Mouse (Mus musculus) liver, embryonic 13.5 days (tissue): ENCODE data around the gene Slc16a9. TPM values are rescaled to one million over a fixed set of nuclear protein-coding genes. Genes with fewer than 3 reads are reported as not detected.

Experiments
- ATAC-seq: fragments of 200-750 bp; cut with Nextera tagmentation; 2 replicates; pipeline ENCODE4 v1.8.0; 2017; ENCODE audit warnings: low read depth, mild to moderate bottlenecking, moderate number of reproducible peaks, moderate library complexity
- DNase-seq: peaks from one replicate; pipeline ENCODE4 v3.0.0; 2022
- H3K27ac ChIP-seq: fragments of 300-500 bp; sonication (generic); 2 replicates; pipeline ENCODE4 v1.5.1; 2015; ENCODE audit warnings: moderate library complexity, mild to moderate bottlenecking, inconsistent platforms
- H3K27me3 ChIP-seq: fragments of 300-500 bp; sonication (generic); 2 replicates; pipeline ENCODE4 v1.6.1; 2015; ENCODE audit warnings: mild to moderate bottlenecking, inconsistent platforms
- H3K36me3 ChIP-seq: fragments of 300-500 bp; sonication (generic); 2 replicates; pipeline ENCODE4 v1.6.1; 2015; ENCODE audit warnings: mild to moderate bottlenecking, inconsistent platforms
- H3K4me1 ChIP-seq: fragments of 300-500 bp; sonication (generic); replicated peaks from 2 replicates; pipeline ENCODE4 v1.6.1; 2015; ENCODE audit warnings: inconsistent platforms
- H3K4me2 ChIP-seq: fragments of 300-500 bp; sonication (generic); 2 replicates; pipeline ENCODE4 v1.6.1; 2015; ENCODE audit warnings: inconsistent platforms, mild to moderate bottlenecking, moderate library complexity
- H3K4me3 ChIP-seq: fragments of 300-500 bp; sonication (generic); replicated peaks from 2 replicates; pipeline ENCODE4 v1.5.1; 2015; ENCODE audit warnings: mild to moderate bottlenecking, inconsistent platforms
- H3K9ac ChIP-seq: fragments of 300-500 bp; sonication (generic); 2 replicates; pipeline ENCODE4 v1.6.1; 2015; ENCODE audit warnings: mild to moderate bottlenecking, inconsistent platforms
- H3K9me3 ChIP-seq: fragments of 300-500 bp; sonication (generic); replicated peaks from 2 replicates; pipeline ENCODE4 v1.6.1; 2016; ENCODE audit warnings: inconsistent platforms
- WGBS: fragments of 180-500 bp; shearing (Covaris S2); methylation state at CpG from one replicate; pipeline ENCODE4 v1.1.7; 2015; ENCODE audit not compliant: insufficient replicate concordance; 5-methylcytosine and 5-hydroxymethylcytosine counted together
- polyA plus RNA-seq: library from polyadenylated mRNA; unstranded; fragments of >200 nt; fragmentation: Nextera tagmentation; extraction: Ambion mirVana; gene quantifications from 2 replicates; pipeline ENCODE4 v1.2.1, GENCODE M21; 2015

The Slc16a9 gene
- polyA plus RNA-seq, result 0.45 and 0.50 TPM in 2 replicates

- H3K27me3 ChIP-seq, result peaks cover 45% of the 10 kb centered on the region
- no peaks in the 10 kb centered on the region for H3K9me3 ChIP-seq
- H3K4me3 ChIP-seq, result peak within 1 kb of the TSS; percentile 54
- H3K4me2 ChIP-seq, result peak within 1 kb of the TSS; percentile 66
- no peaks in the 10 kb centered on the region for H3K36me3 ChIP-seq
- H3K27ac ChIP-seq, result no peak within 1 kb of the TSS
- 0 out of 2 replicates have a peak, but pooled peaks cover 4% of the 10 kb centered on the region for H3K4me1 ChIP-seq
- whole genome bisulfite sequencing, result under 1% methylated on average over 54 of the region's 54 CpGs
- DNase-seq (no peak), ATAC-seq (peak; percentile 57)
- H3K9ac ChIP-seq, result 0 out of 2 replicates have a peak within 1 kb of the TSS, but pooled peaks have one; percentile 22
Measured at GRCm38 (mm10) chr10:70244921-70245558, at the start of gene Slc16a9. Slc16a9 (plus strand) TSS chr10:70245100.

DNA sequence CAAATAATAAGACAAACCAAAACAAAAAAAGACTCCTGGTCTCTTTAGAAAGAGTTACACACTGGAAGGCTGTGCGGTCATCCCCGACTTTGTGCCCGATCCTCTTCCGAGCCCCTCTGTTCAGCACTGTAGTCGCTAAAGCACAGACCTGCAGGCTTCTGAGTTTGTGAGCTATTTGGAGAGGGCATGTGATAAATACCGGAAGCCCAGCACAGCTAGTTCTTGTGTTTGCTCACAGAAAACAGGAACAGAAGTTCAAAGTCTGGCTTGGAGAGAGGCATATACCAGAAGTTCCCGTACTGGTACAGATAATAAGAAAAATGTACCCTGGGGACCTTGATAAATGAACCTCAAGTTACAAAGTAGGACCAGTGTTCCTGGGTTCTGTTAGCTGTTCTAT lies 49.6 kb upstream of the Slc16a9 start:
- DNase-seq, result no peak
- Histone ChIP-seq H3K4me2 (peak overlapping the region; percentile 5; the same call in 1 of the 2 replicates), H3K9ac (no peak overlapping the region), H3K27ac (peak overlapping the region; percentile 44), H3K27me3 (no peaks in the 10 kb centered on the region), H3K36me3 (peaks cover 24% of the 10 kb centered on the region), H3K4me1 (peaks cover 21% of the 10 kb centered on the region), H3K4me3 (no peak overlapping the region), H3K9me3 (no peaks in the 10 kb centered on the region)
- ATAC-seq, result peak; percentile 55
- WGBS, result 44% methylated on average over 7 of the region's 7 CpGs

DNA sequence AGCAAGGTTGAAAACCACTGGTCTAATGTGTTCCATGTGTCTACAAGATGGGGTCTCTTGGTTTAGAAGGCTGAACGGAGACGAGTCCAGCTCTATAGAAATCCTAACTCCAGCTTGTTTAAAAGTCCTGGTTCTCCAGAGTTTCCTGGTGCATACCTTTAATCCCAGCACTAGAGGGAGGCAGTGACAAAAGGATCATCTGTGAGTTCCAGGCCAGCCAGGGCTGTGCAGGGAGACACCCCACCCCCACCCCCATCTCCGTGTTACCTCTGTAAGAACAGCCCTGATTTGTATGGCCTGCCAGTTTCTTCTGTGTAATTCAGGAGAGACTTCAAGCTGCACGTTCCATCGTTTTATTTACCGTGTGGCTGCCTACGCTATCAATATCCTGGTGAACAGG lies 49.1 kb upstream of the Slc16a9 start:
- H3K4me3 ChIP-seq, result no peak overlapping the region
- H3K4me2 ChIP-seq, result peak overlapping the region; percentile 5; the same call in 1 of the 2 replicates
- WGBS, result 39% methylated on average over 7 of the region's 7 CpGs
- peaks cover 21% of the 10 kb centered on the region for H3K4me1 ChIP-seq
- DNase-seq (no peak), ATAC-seq (peak; percentile 57)
- H3K27me3 ChIP-seq, result no peaks in the 10 kb centered on the region
- H3K9me3 ChIP-seq, result no peaks in the 10 kb centered on the region
- peaks cover 19% of the 10 kb centered on the region for H3K36me3 ChIP-seq
- H3K27ac ChIP-seq, result peak overlapping the region; percentile 44; the same call in 1 of the 2 replicates
- no peak overlapping the region for H3K9ac ChIP-seq

DNA sequence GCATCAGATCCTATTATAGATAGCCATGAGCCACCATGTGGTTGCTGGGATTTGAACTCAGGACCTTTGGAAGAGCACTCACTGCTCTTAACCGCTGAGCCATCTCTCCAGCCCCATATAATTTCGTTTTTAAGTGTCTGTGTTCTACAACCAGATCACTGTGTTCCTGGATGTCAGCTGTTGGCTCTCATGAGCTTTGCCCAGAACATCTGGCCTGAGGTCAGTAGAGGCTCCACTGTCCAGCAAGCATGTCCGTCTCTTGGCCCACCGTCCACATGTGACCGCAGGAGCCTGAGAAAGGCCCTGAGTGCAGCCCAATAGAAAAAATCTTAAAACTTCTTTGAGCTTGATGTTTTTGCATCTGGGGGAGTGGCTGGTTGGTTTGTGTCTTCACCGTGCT lies 48.2 kb upstream of the Slc16a9 start:
- no peak for DNase-seq
- Histone ChIP-seq H3K4me3 (no peak overlapping the region), H3K4me1 (peaks cover 21% of the 10 kb centered on the region), H3K4me2 (no peak overlapping the region), H3K36me3 (peaks cover 13% of the 10 kb centered on the region), H3K9me3 (no peaks in the 10 kb centered on the region), H3K27me3 (no peaks in the 10 kb centered on the region), H3K9ac (no peak overlapping the region), H3K27ac (no peak overlapping the region)
- no peak for ATAC-seq
- 80% methylated on average over 6 of the region's 6 CpGs for WGBS

- H3K9ac ChIP-seq, result no peak overlapping the region
- H3K4me2 ChIP-seq, result no peak overlapping the region
- no peak overlapping the region for H3K4me3 ChIP-seq
- no peaks in the 10 kb centered on the region for H3K27me3 ChIP-seq
- DNase-seq (no peak), ATAC-seq (no peak)
- peaks cover 7% of the 10 kb centered on the region for H3K36me3 ChIP-seq
- H3K4me1 ChIP-seq, result peaks cover 21% of the 10 kb centered on the region
- no peaks in the 10 kb centered on the region for H3K9me3 ChIP-seq
- 71% methylated on average over 2 of the region's 2 CpGs for WGBS
- H3K27ac ChIP-seq, result no peak overlapping the region
Measured at GRCm38 (mm10) chr10:70197601-70198000, 47.3 kb upstream of the Slc16a9 start.

DNA sequence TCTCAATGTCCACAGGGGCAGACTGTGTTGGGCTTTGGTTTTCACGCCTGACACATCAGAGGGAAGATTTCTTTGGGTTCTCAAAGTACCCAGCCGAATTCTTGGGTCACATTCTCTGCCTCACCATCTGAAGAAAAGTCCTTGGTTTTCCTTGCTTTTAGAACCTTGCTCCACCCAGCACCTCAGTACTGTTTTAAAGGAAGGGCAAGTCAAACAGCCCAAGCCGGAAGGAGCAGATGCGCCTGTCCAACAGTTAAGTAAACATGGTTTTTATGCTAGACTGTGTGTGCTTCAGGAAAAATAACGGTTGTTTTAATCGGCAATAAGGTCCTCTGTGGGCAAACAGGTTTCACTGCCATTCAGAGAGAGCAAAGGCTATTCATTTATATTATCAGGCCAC lies 46.9 kb upstream of the Slc16a9 start:
- H3K4me1 ChIP-seq, result peaks cover 21% of the 10 kb centered on the region
- no peak overlapping the region for H3K27ac ChIP-seq
- H3K4me3 ChIP-seq, result no peak overlapping the region
- H3K9me3 ChIP-seq, result no peaks in the 10 kb centered on the region
- no peaks in the 10 kb centered on the region for H3K27me3 ChIP-seq
- H3K4me2 ChIP-seq, result no peak overlapping the region
- peaks cover 4% of the 10 kb centered on the region; the same call in 1 of the 2 replicates for H3K36me3 ChIP-seq
- DNase-seq (no peak), ATAC-seq (no peak)
- WGBS, result 62% methylated on average over 6 of the region's 6 CpGs
- H3K9ac ChIP-seq, result no peak overlapping the region

DNA sequence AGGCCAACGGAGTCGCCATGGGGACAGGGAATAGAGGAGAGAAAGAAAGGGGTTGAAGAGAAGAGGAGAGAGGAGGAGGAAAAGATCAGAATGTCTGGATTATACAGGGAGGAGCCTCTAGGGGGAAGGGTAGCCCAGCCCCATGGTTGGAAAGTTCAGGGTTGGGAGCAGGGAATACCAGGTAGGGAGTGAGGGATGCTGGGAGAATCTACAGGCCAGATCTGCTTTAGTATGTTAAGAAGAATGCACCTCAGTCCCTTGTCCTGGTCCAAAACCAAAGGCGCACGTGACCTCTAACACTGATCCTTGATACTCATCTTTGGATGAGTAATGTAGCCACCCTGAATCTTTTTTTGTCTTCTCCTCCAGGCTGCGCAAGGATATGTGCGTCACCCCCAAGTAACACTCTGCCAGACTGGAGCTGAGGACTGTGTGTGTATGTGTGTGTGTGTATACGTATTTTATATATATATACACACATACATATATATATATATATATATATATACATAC lies 45.9 kb upstream of the Slc16a9 start:
- H3K4me3 ChIP-seq, result no peak overlapping the region
- H3K36me3 ChIP-seq, result no peaks in the 10 kb centered on the region; the same call in 1 of the 2 replicates
- DNase-seq, result no peak
- no peak for ATAC-seq
- no peaks in the 10 kb centered on the region for H3K9me3 ChIP-seq
- peaks cover 21% of the 10 kb centered on the region for H3K4me1 ChIP-seq
- H3K27ac ChIP-seq, result no peak overlapping the region
- no peak overlapping the region for H3K9ac ChIP-seq
- no peak overlapping the region for H3K4me2 ChIP-seq
- 79% methylated on average over 7 of the region's 7 CpGs for WGBS
- H3K27me3 ChIP-seq, result no peaks in the 10 kb centered on the region

GRCm38 (mm10) chr10:70199466-70200210 lies 45.3 kb upstream of the Slc16a9 start:
- H3K9me3 ChIP-seq, result no peaks in the 10 kb centered on the region
- 53% methylated on average over 6 of the region's 6 CpGs for WGBS

GRCm38 (mm10) chr10:70200889-70201500 lies 43.9 kb upstream of the Slc16a9 start:
- Histone ChIP-seq H3K4me1 (peaks cover 8% of the 10 kb centered on the region), H3K4me3 (no peak overlapping the region), H3K9ac (no peak overlapping the region), H3K9me3 (no peaks in the 10 kb centered on the region), H3K27me3 (no peaks in the 10 kb centered on the region), H3K36me3 (no peaks in the 10 kb centered on the region; the same call in 1 of the 2 replicates), H3K4me2 (no peak overlapping the region), H3K27ac (no peak overlapping the region)
- DNase-seq (no peak), ATAC-seq (no peak)
- 38% methylated on average over 12 of the region's 12 CpGs for WGBS

More at GRCm38 (mm10) chr10:70199466-70200210, 45.3 kb upstream of the Slc16a9 start:
- DNase-seq (no peak), ATAC-seq (no peak)
- Histone ChIP-seq H3K9ac (no peak overlapping the region), H3K4me2 (no peak overlapping the region), H3K36me3 (no peaks in the 10 kb centered on the region; the same call in 1 of the 2 replicates), H3K27ac (no peak overlapping the region), H3K27me3 (no peaks in the 10 kb centered on the region), H3K4me3 (no peak overlapping the region), H3K4me1 (peaks cover 21% of the 10 kb centered on the region)

GRCm38 (mm10) chr10:70204505-70205399 lies 40.1 kb upstream of the Slc16a9 start, which contains the start of gene Mrln:
Mrln (plus strand) TSS chr10:70204664.
- Histone ChIP-seq H3K9ac (no peak within 1 kb of the TSS), H3K27ac (no peak within 1 kb of the TSS), H3K4me1 (no peaks in the 10 kb centered on the region), H3K4me2 (no peak within 1 kb of the TSS), H3K4me3 (no peak within 1 kb of the TSS), H3K36me3 (no peaks in the 10 kb centered on the region), H3K27me3 (no peaks in the 10 kb centered on the region), H3K9me3 (no peaks in the 10 kb centered on the region)
- DNase-seq (no peak), ATAC-seq (no peak)
- WGBS, result 66% methylated on average over 17 of the region's 17 CpGs
